Mouse (Mus musculus) liver, postnatal 0 days (tissue): ENCODE measurements at regions not wholly inside any gene's neighbourhood (a gene's known extent, or its start where the extent isn't known, plus 50 kb on each side); places are given as distances from the start of the nearest gene placed in this dataset.

Source experiments
- CTCF ChIP-seq: sonication (generic); IDR thresholded peaks from 2 replicates; pipeline ENCODE4 v1.5.1; 2016; ENCODE audit warnings: antibody characterized with exemption, low read depth
- EP300 ChIP-seq: IDR thresholded peaks from 2 replicates; pipeline ENCODE4 v1.6.1; 2016; ENCODE audit warnings: antibody characterized with exemption, low read depth, mild to moderate bottlenecking

- TF ChIP-seq CTCF (no peak), EP300 (no peak)
Measured at GRCm38 (mm10) chr7:70716811-70717458, 350.4 kb upstream of the Nr2f2 start.
